Mouse (Mus musculus) CH12.LX (cell line): ENCODE measurements around the gene Mtmr10. TPM values are rescaled to one million over a fixed set of nuclear protein-coding genes. Genes with fewer than 3 reads are reported as not detected.

Experiments used
- DNase-seq: peaks from one replicate; pipeline ENCODE4 v3.0.0-alpha.2; 2013; ENCODE audit errors: extremely low read depth
- H3K27ac ChIP-seq: 2 replicates; pipeline ENCODE4 v1.5.1; 2012; ENCODE audit warnings: low read depth, mild to moderate bottlenecking, control low read depth, moderate library complexity; ENCODE audit not compliant: insufficient read depth
- H3K27me3 ChIP-seq: replicated peaks from 2 replicates; pipeline ENCODE3; 2012; ENCODE audit warnings: inconsistent platforms
- H3K36me3 ChIP-seq, 2 experiments: replicated peaks in 1 of 2; 2 replicates each; pipeline versions ENCODE3 to v1.6.1; 2012; ENCODE audit warnings: inconsistent platforms in 1 of 2, low read length in 1 of 2, mild to moderate bottlenecking in 1 of 2, mixed read lengths in 1 of 2, moderate library complexity in 1 of 2; ENCODE audit not compliant: control insufficient read depth in 1 of 2, insufficient read depth in 1 of 2
- H3K4me1 ChIP-seq, 2 experiments: 2 replicates each; pipeline ENCODE4 v1.6.1; 2012; ENCODE audit warnings: inconsistent platforms in 1 of 2, moderate library complexity in 1 of 2; ENCODE audit not compliant: insufficient read depth in 2 of 2, control insufficient read depth in 1 of 2
- H3K4me2 ChIP-seq: 2 replicates; pipeline ENCODE4 v1.6.1; 2012; ENCODE audit warnings: low read depth, mild to moderate bottlenecking, control low read depth; ENCODE audit not compliant: poor library complexity, insufficient read depth, severe bottlenecking
- H3K4me3 ChIP-seq, 3 experiments: fragments of 150-350 bp in 1 of 3; sonication (generic) in 1 of 3; replicated peaks in 1 of 3; 2 replicates each; pipeline versions ENCODE3 to v1.5.1; 2011 to 2012; ENCODE audit warnings: low read depth in 2 of 3, low read length in 2 of 3, mild to moderate bottlenecking in 2 of 3, moderate library complexity in 2 of 3, control low read depth in 1 of 3, improper control_type of control experiment in 1 of 3, inconsistent platforms in 1 of 3, mixed read lengths in 1 of 3; ENCODE audit not compliant: poor library complexity in 1 of 3
- H3K79me2 ChIP-seq: replicated peaks from 2 replicates; pipeline ENCODE4 v1.6.1; 2012; ENCODE audit warnings: mild to moderate bottlenecking, moderate library complexity; ENCODE audit not compliant: control insufficient read depth, poor library complexity, insufficient read depth, severe bottlenecking; ENCODE audit errors: extremely low read depth
- H3K9ac ChIP-seq: 2 replicates; pipeline ENCODE4 v1.6.1; 2012; ENCODE audit warnings: low read depth, mild to moderate bottlenecking, control low read depth, moderate library complexity; ENCODE audit not compliant: insufficient read depth
- H3K9me3 ChIP-seq: replicated peaks from 2 replicates; pipeline ENCODE3; 2012; ENCODE audit warnings: low read length, inconsistent platforms, mixed read lengths
- CHD1 ChIP-seq: IDR thresholded peaks from 2 replicates; pipeline ENCODE4 v1.6.1; 2012; ENCODE audit warnings: low read depth, low read length, improper control_type of control experiment, inconsistent platforms
- CHD2 ChIP-seq: IDR thresholded peaks from 2 replicates; pipeline ENCODE4 v1.6.1; 2011; ENCODE audit warnings: low read length, improper control_type of control experiment
- CTCF ChIP-seq, 2 experiments: IDR thresholded peaks in 1 of 2; conservative IDR thresholded peaks in 1 of 2; 2 replicates each; pipeline ENCODE4 v1.5.1; 2011 to 2012; ENCODE audit warnings: low read depth in 2 of 2, low read length in 2 of 2, improper control_type of control experiment in 1 of 2, inconsistent platforms in 1 of 2, mild to moderate bottlenecking in 1 of 2, moderate library complexity in 1 of 2
- ELF1 ChIP-seq: IDR thresholded peaks from 2 replicates; pipeline ENCODE4 v1.6.1; 2014; ENCODE audit warnings: low read depth, mild to moderate bottlenecking, inconsistent platforms, low read length, improper control_type of control experiment
- EP300 ChIP-seq: IDR thresholded peaks from 2 replicates; pipeline ENCODE4 v1.6.1; 2011; ENCODE audit warnings: low read length, improper control_type of control experiment
- GABPA ChIP-seq: IDR thresholded peaks from 2 replicates; pipeline ENCODE4 v1.6.1; 2012; ENCODE audit warnings: low read depth, low read length, improper control_type of control experiment, inconsistent platforms; ENCODE audit not compliant: insufficient replicate concordance
- IRF4 ChIP-seq: IDR thresholded peaks from 2 replicates; pipeline ENCODE4 v1.6.1; 2014; ENCODE audit warnings: low read depth, mild to moderate bottlenecking, inconsistent platforms, low read length, improper control_type of control experiment
- JUND ChIP-seq: conservative IDR thresholded peaks from 2 replicates; pipeline ENCODE4 v1.6.1; 2011; ENCODE audit warnings: low read depth, low read length, improper control_type of control experiment
- KAT2A ChIP-seq: IDR thresholded peaks from 2 replicates; pipeline ENCODE4 v1.6.1; 2012; ENCODE audit warnings: low read length, improper control_type of control experiment, inconsistent platforms; ENCODE audit not compliant: insufficient replicate concordance
- MAFK ChIP-seq: IDR thresholded peaks from 2 replicates; pipeline ENCODE4 v1.6.1; 2011; ENCODE audit warnings: low read length, improper control_type of control experiment; ENCODE audit not compliant: insufficient replicate concordance
- MXI1 ChIP-seq: IDR thresholded peaks from 2 replicates; pipeline ENCODE4 v1.6.1; 2011; ENCODE audit warnings: mild to moderate bottlenecking, low read depth, low read length, improper control_type of control experiment
- NELFE ChIP-seq: IDR thresholded peaks from 2 replicates; pipeline ENCODE4 v1.6.1; 2011; ENCODE audit warnings: low read depth, low read length, improper control_type of control experiment
- NRF1 ChIP-seq: IDR thresholded peaks from 2 replicates; pipeline ENCODE4 v1.6.1; 2014; ENCODE audit warnings: low read depth, mild to moderate bottlenecking, inconsistent platforms, low read length, improper control_type of control experiment, moderate library complexity
- PAX5 ChIP-seq: IDR thresholded peaks from 2 replicates; pipeline ENCODE4 v1.6.1; 2012; ENCODE audit warnings: low read length, inconsistent platforms, mixed read lengths
- POLR2AphosphoS2 ChIP-seq: IDR thresholded peaks from 2 replicates; pipeline ENCODE4 v1.6.1; 2011; ENCODE audit warnings: low read depth, low read length, improper control_type of control experiment
- SIN3A ChIP-seq: IDR thresholded peaks from 2 replicates; pipeline ENCODE4 v1.6.1; 2012; ENCODE audit warnings: low read length, improper control_type of control experiment, inconsistent platforms
- SMC3 ChIP-seq: IDR thresholded peaks from 2 replicates; pipeline ENCODE4 v1.6.1; 2011; ENCODE audit warnings: low read depth, low read length, improper control_type of control experiment
- USF1 ChIP-seq: IDR thresholded peaks from 2 replicates; pipeline ENCODE4 v1.6.1; 2014; ENCODE audit warnings: low read depth, mild to moderate bottlenecking, inconsistent platforms, low read length, improper control_type of control experiment
- USF2 ChIP-seq: conservative IDR thresholded peaks from 2 replicates; pipeline ENCODE4 v1.6.1; 2011; ENCODE audit warnings: low read depth, low read length, improper control_type of control experiment
- ZC3H11A ChIP-seq: IDR thresholded peaks from 2 replicates; pipeline ENCODE4 v1.6.1; 2012; ENCODE audit warnings: low read depth, mild to moderate bottlenecking, inconsistent platforms, low read length, improper control_type of control experiment
- ZKSCAN1 ChIP-seq: IDR thresholded peaks from 2 replicates; pipeline ENCODE4 v1.6.1; 2012; ENCODE audit warnings: low read depth, inconsistent platforms, low read length, improper control_type of control experiment, borderline replicate concordance
- ZMIZ1 ChIP-seq: IDR thresholded peaks from 2 replicates; pipeline ENCODE4 v1.6.1; 2012; ENCODE audit warnings: low read depth, mild to moderate bottlenecking, inconsistent platforms, low read length, improper control_type of control experiment
- ZNF384 ChIP-seq: IDR thresholded peaks from 2 replicates; pipeline ENCODE4 v1.6.1; 2012; ENCODE audit warnings: low read depth, low read length, improper control_type of control experiment, inconsistent platforms
- dilution Hi-C: fragments of 300-500 bp; cut with MboI; formaldehyde crosslinking; loops from 2 replicates; pipeline ENCODE4 v1.14.3; 2020; ENCODE audit warnings: low sequenced_read_pairs; ENCODE audit not compliant: extremely low pct_unique_long_range_greater_than_20kb, extremely low pct_ligation_motif_present
- in situ Hi-C: fragments of 300-500 bp; cut with MboI; formaldehyde crosslinking; loops from 3 replicates; pipeline ENCODE4 v1.14.3; 2019; ENCODE audit warnings: low sequenced_read_pairs, low pct_ligation_motif_present, low pct_unique_long_range_greater_than_20kb, mixed read lengths
- polyA plus RNA-seq: library from polyadenylated mRNA; unstranded; fragments of >175 nt; gene quantifications from 2 replicates; pipeline ENCODE4 v1.2.1, GENCODE M21; 2012; ENCODE audit warnings: low read depth; ENCODE audit not compliant: insufficient read length
- total RNA-seq, 2 experiments: library from RNA; depleted of rRNA; stranded (reverse); fragments of 300-350 nt in 1 of 2; fragments of >200 nt in 1 of 2; gene quantifications; 2 replicates each; pipeline ENCODE4 v1.2.3; 2012 to 2014

The Mtmr10 gene
- total and polyA plus RNA-seq, 3 experiments: 1.8 to 2.1 (median 2.0) TPM

- no peak overlapping the region for H3K27ac ChIP-seq
- peaks cover 10 to 23% of the 10 kb centered on the region in 2 experiments for H3K4me1 ChIP-seq
- no peaks in the 10 kb centered on the region for H3K9me3 ChIP-seq
- no peaks in the 10 kb centered on the region for H3K79me2 ChIP-seq
- no peak overlapping the region for H3K4me3 ChIP-seq
- H3K9ac ChIP-seq: no peak overlapping the region
- H3K4me2 ChIP-seq: no peak overlapping the region
- TF ChIP-seq USF1: no peak
- H3K27me3 ChIP-seq: no peaks in the 10 kb centered on the region
- in situ Hi-C loops: no loop called here
- dilution Hi-C loops: no loop called here
- no peak for DNase-seq
- H3K36me3 ChIP-seq: peaks cover 14 to 25% of the 10 kb centered on the region in 2 experiments
These were observed 43.9 kb downstream of the Mtmr10 start for GRCm38 (mm10) chr7:64331309-64331708.

- Histone ChIP-seq H3K9ac (no peak overlapping the region), H3K4me3 (no peak overlapping the region), H3K9me3 (no peaks in the 10 kb centered on the region), H3K27ac (no peak overlapping the region), H3K27me3 (no peaks in the 10 kb centered on the region), H3K36me3 (peaks cover 24 to 37% of the 10 kb centered on the region in 2 experiments), H3K4me1 (peaks cover 7 to 16% of the 10 kb centered on the region in 2 experiments), H3K4me2 (no peak overlapping the region)
- dilution Hi-C loops: no loop called here
- in situ Hi-C loops: no loop called here
- DNase-seq: peak; percentile 27
- TF ChIP-seq CTCF (conservative IDR thresholded peaks at IDR 0.05 in 1 of 2, IDR thresholded peaks at IDR 0.05 in 1 of 2; ENCODE audit: low read depth in 2 of 2, low read length in 2 of 2): no peak
- TF ChIP-seq MXI1: no peak
- TF ChIP-seq IRF4: no peak
- no peak for TF ChIP-seq ZKSCAN1
- TF ChIP-seq, all 38 proteins: peak for 0
- H3K79me2 ChIP-seq: no peaks in the 10 kb centered on the region
These were observed 45.2 kb downstream of the Mtmr10 start for GRCm38 (mm10) chr7:64332686-64333085.

DNA sequence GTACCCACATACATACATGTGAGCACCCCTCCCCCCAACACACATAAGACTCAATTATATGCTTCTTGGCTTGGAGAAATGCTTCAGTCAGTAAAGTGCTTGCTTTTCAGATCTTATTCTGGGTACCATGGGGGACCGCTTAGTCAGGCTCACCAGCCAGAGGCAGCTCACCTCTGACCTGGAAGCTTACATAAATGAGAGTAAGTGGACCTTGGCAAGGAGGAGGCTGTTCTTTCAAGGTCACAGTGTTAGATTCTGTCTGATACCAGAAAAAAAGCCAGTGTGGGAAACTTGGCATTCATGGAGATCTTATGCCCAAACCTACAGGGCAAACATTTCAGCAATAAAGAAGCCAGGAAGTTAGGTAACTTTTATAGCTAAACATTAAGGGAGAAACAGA lies 60.4 kb downstream of the Mtmr10 start:
- H3K36me3 ChIP-seq: peaks cover 35 to 71% of the 10 kb centered on the region in 2 experiments
- peaks cover 0 to 4% of the 10 kb centered on the region in 2 experiments; a peak in 1 of 4 replicates for H3K4me1 ChIP-seq
- H3K79me2 ChIP-seq: no peaks in the 10 kb centered on the region
- DNase-seq: no peak
- no peak overlapping the region for H3K4me2 ChIP-seq
- no peaks in the 10 kb centered on the region for H3K9me3 ChIP-seq
- H3K27me3 ChIP-seq: no peaks in the 10 kb centered on the region
- H3K27ac ChIP-seq: no peak overlapping the region
- TF ChIP-seq NRF1: no peak
- TF ChIP-seq SIN3A: no peak
- no peak for TF ChIP-seq ZC3H11A
- TF ChIP-seq MAFK: no peak
- no peak for TF ChIP-seq SMC3
- TF ChIP-seq ZNF384: no peak
- no peak for TF ChIP-seq POLR2AphosphoS2
- TF ChIP-seq NELFE: no peak
- TF ChIP-seq GABPA: no peak
- no peak for TF ChIP-seq USF2
- no peak for TF ChIP-seq ZMIZ1
- TF ChIP-seq MXI1: no peak
- TF ChIP-seq ELF1: no peak
- TF ChIP-seq PAX5: no peak
- no peak for TF ChIP-seq KAT2A
- TF ChIP-seq JUND: no peak
- TF ChIP-seq CHD2: no peak
- no peak for TF ChIP-seq IRF4
- TF ChIP-seq EP300: no peak
- TF ChIP-seq CHD1: no peak
- no peak overlapping the region for H3K9ac ChIP-seq
- H3K4me3 ChIP-seq: no peak overlapping the region
- in situ Hi-C loops (no loop called here), dilution Hi-C loops (no loop called here)
